Mouse (Mus musculus) adrenal gland, adult 8-10 months (tissue): ENCODE measurements around the gene Nudt9. TPM values are rescaled to one million over a fixed set of nuclear protein-coding genes. Genes with fewer than 3 reads are reported as not detected.
"Not testable (repeated sequence)": the region's sequence is repeated elsewhere in the genome, so short reads cannot be mapped to it uniquely, and the experiment has no call there.

Experiments used
- DNase-seq: peaks from one replicate; pipeline ENCODE4 v3.0.0; 2022
- total RNA-seq, 4 experiments: library from RNA; stranded (reverse); gene quantifications; 2 replicates each; pipeline ENCODE4 v1.2.4; 2022

Gene Nudt9
- total RNA-seq = 10 to 100 TPM; 50.5 to 60.0 (median 58.2) TPM

DNA sequence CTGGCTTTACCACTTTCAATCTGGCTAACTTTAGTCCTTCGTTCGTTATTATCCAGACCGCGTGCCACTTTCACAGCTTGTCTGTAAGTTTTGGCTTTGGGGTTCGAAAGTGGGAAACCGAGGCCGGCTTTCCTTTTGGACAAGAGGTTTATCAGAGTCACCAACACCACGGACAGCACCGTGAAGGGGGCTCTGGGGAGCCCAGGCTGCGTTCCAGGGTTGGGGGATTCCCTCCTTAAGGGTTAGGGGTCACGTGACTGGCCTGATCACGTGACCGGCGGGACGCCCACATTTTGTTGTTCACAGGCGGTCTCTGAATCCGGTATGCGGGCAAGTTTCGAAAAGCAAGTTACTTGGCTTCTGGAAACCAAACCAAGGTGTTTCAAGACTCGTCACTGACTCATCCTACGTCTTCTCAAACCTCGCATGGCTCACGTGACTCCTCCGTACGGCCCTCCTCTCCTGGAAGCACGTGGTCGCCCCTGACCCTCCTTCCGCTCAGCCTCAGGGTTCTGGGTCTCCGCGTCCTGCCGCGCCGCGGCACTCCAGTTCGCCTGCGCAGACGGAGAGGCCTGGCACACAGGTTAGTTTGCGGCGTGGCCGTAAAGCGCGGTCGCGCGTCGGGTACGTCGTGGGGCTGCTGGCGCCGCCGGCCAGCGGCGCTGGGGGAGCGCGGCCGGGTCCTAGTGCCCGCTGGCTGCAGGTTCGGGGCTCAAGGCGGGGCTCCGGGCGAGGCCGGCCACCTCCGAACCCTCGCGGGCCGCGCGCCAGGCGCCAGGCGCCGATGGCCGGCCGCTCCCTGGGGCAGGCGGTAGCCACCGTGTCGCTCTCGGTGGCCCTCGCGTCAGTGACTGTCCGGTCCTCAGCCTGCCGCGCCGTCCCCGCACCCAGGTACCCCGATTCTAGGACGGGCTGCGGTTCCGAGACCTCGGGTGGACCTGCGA lies at the start of gene Nudt9:
TSS of gene Nudt9 (plus strand) at position 51 of the 944 bp plus-strand sequence.
- DNase-seq = peak; percentile 98

DNA sequence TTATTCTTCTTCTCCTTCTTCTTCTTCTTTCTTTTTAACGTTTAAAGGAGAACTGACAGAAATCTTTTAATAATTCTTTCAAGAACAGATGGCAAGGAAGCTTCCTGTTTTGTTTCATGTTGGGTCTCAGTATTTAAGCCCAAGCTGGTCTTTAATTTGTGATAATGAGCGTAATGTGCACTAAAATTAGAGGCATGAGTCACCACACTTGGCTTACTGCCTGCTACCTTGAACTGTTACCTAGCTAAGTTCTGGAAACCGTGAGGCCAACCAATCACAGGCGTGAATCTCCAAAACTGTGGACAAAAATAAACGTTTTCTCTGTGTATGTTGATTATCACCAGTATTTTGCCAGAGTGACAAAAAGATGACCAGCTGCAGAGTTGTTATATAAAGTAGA lies 47.4 kb upstream of the Nudt9 start:
- peak; percentile 43 for DNase-seq

- peak; percentile 57 for DNase-seq
Observed at GRCm38 (mm10) chr5:103999738-104000137, 46.4 kb upstream of the Nudt9 start.

GRCm38 (mm10) chr5:104002549-104003255 lies 43.4 kb upstream of the Nudt9 start:
- no peak for DNase-seq

DNA sequence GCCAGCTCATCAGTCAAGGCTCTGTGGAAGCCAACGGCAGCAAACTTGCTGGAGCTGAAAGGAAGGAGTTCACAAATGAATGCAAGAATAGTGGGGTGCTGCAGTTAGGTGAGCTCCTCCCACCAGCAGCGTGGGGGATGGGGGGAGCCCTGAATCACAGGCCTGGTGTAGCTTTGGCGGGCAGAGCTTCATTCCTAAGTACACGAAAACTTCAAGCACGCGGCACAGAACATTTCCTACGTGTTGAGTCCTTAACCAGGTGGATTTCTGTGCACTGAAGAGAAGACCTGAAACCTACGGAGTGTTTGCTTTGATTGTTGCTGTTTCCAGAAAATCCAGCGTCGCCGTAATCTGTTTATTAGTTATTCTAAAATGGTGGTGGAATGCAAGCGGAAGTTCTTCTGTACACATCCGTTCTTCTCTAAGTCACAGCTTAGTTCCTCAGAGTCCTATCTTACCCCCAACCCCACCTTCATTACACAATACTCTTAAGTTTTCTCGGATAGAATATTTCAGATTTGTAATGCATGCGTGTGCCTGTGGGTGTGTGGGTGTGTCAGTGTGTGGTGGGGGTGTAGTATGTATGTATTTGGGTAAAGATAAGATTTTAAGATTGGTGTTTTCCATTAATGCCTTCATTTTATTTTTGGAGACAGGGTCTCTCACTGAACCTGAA lies 42.7 kb upstream of the Nudt9 start:
- DNase-seq = no peak

DNA sequence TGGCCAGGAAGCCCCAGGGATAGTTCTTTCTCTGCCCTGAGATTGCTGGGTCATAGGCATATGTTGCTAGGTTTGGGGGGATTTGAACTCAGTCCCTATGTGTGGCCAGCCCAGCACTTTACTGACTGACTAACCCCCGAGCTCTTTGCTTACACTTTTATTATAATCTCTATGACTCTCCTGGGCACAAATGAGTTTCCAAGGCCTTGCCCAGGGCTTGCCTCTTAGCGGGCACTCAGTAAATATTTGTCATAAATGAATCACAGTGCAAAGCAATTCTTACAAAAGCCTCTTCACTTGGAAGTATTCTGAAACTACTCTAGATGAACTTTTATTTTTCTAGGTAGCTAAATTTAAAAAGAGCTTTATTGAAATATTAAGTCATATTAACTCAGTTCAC lies 42.2 kb upstream of the Nudt9 start:
- DNase-seq = no peak

DNA sequence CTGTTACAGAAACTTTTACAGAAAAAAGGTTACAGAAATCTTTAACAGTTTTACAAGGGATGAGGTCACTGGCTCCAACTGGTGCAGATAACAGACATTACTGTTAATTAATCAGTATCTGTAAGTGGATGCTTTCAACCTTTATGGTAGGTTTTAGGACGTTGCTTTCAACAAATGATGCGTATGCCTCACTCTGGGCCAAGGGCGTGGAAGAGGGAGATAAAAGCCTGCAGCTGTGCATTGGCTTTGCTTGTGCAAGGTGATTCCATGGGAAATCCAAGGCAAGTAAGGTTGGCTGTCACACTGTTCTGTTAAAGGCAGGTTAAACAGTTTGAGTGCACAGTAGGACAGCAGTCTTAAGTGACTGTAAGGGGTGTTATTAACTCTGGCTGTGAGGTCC lies 39.3 kb upstream of the Nudt9 start:
- no peak for DNase-seq

GRCm38 (mm10) chr5:104007801-104008200 lies 38.3 kb upstream of the Nudt9 start:
- DNase-seq = no peak

GRCm38 (mm10) chr5:104009421-104009820 lies 36.7 kb upstream of the Nudt9 start:
- DNase-seq = no peak

GRCm38 (mm10) chr5:104010261-104010660 lies 35.8 kb upstream of the Nudt9 start:
- DNase-seq = no peak

DNA sequence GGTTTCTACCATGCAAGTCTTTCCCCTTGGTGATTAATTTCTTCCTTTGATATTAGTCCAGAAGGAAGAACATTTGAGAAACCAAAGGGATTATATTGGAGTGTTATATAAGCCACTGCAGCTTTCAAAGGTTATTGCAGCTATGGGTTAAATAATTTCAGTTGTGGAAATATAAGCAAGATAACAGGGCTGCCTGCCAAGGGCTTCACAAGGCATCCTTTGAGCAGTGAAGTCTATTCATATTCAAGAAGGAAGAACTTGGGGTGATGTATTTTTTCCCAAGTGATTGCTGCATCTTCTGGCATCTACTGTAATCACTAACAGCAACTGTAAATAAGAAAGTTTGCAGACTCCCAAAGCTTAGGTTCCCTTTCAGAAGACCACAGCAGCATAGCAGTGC lies 34.7 kb upstream of the Nudt9 start:
- DNase-seq = no peak

DNA sequence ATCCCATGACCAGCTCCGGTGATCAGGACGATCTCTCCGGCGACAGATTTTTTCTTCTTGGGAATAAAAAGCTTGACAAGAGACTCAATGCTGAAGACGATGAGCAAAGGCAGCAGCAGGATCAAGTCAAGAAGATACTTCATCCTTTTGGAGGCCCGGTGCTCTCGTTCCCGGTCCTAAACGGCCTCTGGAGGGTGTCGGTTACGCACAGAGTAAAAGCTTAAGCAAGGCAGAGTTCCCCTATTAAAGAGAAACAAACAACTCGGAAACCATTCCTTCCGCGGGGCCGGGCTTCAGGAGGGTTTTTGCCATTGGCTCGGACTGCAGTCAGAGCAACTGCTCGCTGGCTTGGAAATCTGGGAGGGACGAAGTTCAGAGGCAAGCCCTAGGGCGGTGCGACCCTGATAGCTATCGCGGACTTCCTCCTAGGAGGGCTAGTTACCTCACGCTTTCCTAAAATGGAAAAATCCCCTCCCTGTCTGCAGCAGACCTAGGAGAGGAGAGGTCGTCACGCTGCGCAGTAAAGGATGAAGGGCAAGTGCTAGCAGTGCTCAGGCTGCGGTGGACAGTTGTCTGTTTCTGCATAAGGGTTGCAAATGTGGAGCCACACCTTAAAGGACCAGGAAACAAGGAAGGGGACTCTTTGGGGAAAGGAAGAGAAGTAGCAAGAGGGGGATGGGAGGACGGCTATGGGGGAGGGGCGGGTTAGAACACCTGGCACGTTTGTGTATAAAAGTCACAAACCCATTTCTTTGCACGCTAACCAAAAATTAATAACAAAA lies 24.3 kb upstream of the Nudt9 start, which contains the start of gene Hsd17b11:
TSS of gene Hsd17b11 (minus strand) at position 323 of the 782 bp plus-strand sequence.
- DNase-seq = peak; percentile 90

DNA sequence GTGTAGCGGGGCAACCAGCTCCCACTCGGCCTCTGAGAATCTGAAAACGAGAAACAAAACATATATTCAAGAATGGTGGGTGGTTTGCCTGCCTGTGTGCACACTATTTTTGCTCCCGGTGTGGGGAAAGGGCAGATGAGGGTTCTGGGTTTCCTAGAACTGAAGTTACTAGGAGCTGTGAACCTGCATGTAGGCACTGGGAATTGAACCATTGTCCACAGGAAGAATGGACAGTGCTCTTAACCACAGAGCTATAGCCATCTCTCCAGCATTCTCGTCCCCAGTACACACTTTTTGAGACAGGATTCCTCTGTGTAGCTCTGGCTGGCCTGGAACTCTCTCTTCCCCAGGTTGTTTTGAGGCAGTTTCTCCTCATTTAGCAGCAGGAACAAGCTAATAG lies 23.5 kb upstream of the Nudt9 start:
- no peak for DNase-seq

- no peak for DNase-seq
Observed at GRCm38 (mm10) chr5:104023289-104024020, 22.7 kb upstream of the Nudt9 start.

- not testable (repeated sequence) for DNase-seq
Observed at GRCm38 (mm10) chr5:104024193-104024592, 21.9 kb upstream of the Nudt9 start.

- DNase-seq = no peak
Observed at GRCm38 (mm10) chr5:104024762-104025161, 21.3 kb upstream of the Nudt9 start.

GRCm38 (mm10) chr5:104025245-104025854 lies 20.8 kb upstream of the Nudt9 start:
- DNase-seq = no peak

DNA sequence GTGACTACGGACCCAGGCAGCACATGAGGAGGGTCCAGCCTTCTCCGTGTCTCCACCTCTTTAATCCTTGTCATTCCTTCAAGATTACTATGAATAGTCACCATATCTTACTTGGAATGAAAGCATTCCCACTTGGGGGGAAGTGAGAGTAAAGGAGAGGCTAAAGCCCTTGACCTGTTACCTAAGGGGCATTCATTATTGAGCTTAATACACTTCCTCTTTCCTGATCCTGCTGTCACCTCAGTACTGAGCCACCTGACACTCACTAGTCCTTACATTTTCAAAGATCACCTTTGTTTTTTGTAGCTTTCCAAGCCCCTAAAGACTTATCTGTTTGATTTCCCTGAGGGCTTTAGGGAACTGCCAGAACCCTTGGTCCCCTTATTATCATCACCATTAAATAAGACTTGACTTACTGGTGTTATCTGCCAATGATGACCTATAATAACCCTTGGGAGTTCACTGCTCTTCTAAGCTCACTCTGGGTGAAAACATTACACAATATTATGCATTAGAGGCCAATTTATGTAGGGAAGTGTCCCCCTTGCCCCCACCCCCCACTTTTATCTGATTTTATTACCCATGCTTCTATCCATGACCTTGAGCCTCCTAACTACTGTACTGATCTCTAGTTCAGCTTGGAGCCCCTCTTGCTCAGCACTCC lies 13.5 kb upstream of the Nudt9 start:
- no peak for DNase-seq

- no peak for DNase-seq
Observed at GRCm38 (mm10) chr5:104035066-104035465, 11.0 kb upstream of the Nudt9 start.

DNA sequence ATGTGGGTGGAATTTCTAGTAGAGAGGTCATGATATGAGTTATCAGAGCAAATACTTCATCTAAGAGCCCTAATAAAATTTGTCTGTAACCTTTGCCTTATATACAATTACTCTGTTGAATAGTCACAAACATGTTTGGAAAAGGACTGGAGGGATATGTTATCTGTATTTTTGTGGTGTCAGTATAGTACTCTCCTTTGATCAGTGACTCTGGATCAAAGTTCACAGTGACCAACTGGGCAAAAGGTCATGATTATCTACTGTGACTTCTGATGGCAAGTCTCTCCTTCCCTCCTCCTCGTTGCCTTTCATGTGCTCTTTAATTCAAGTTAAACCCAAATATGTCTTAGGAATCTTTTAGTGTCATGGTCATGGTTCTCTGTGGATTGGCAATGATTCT lies 10.3 kb upstream of the Nudt9 start:
- no peak for DNase-seq
